Mouse (Mus musculus): ENCODE measurements around the gene Zbtb25. TPM values are rescaled to one million over a fixed set of nuclear protein-coding genes. Genes with fewer than 3 reads are reported as not detected.

Zbtb25 gene
- polyA plus RNA-seq, 1 experiment = 3.7 TPM

- DNase-seq (ENCODE audit: low read depth, low spot score) = no peak
- 87% methylated on average over 8 of the region's 8 CpGs for WGBS
Measured at GRCm38 (mm10) chr12:76305107-76305506, 64.3 kb downstream of the Zbtb25 start.

GRCm38 (mm10) chr12:76304199-76304598 is 65.2 kb downstream of the Zbtb25 start:
- 84% methylated on average over 4 of the region's 4 CpGs for WGBS
- no peak for DNase-seq (ENCODE audit: low read depth, low spot score)

- no peak for DNase-seq (ENCODE audit: low read depth, low spot score)
- 70% methylated on average over 11 of the region's 11 CpGs for WGBS
Measured at GRCm38 (mm10) chr12:76303474-76303873, 65.9 kb downstream of the Zbtb25 start.

- DNase-seq (ENCODE audit: low read depth, low spot score) = no peak
- 47% methylated on average over 10 of the region's 10 CpGs for WGBS
Measured at GRCm38 (mm10) chr12:76300367-76300766, 69.0 kb downstream of the Zbtb25 start.

- no peak for DNase-seq (ENCODE audit: low read depth, low spot score)
- 88% methylated on average over 9 of the region's 9 CpGs for WGBS
Measured at GRCm38 (mm10) chr12:76299361-76299906, 70.0 kb downstream of the Zbtb25 start.

GRCm38 (mm10) chr12:76297830-76298229 is 71.6 kb downstream of the Zbtb25 start:
- 87% methylated on average over 5 of the region's 5 CpGs for WGBS
- no peak for DNase-seq (ENCODE audit: low read depth, low spot score)

Other genes with a start within 250 kb of the Zbtb25 start
- 0.02 and 0.04 TPM in 2 replicates for gene Esr2, start 192.3 kb downstream of the Zbtb25 start, polyA plus RNA-seq (2012; rRNA removed)
- gene Tex21, start 122.9 kb downstream of the Zbtb25 start, polyA plus RNA-seq (2012; rRNA removed) = not detected in 2 replicates
- 23.4 and 31.5 TPM in 2 replicates for gene Mthfd1, start 114.3 kb downstream of the Zbtb25 start, polyA plus RNA-seq (2012; rRNA removed)
- gene Akap5, start 44.7 kb downstream of the Zbtb25 start, polyA plus RNA-seq (2012; rRNA removed) = 0.06 and 0.08 TPM in 2 replicates
- 0.83 and 1.5 TPM in 2 replicates for gene Zbtb1, start 664 bp upstream of the Zbtb25 start, polyA plus RNA-seq (2012; rRNA removed)
- 12.9 and 17.3 TPM in 2 replicates for gene Hspa2, start 34.6 kb upstream of the Zbtb25 start, polyA plus RNA-seq (2012; rRNA removed)
- not detected in 2 replicates for gene Ppp1r36, start 47.9 kb upstream of the Zbtb25 start, polyA plus RNA-seq (2012; rRNA removed)
- 13.3 and 19.7 TPM in 2 replicates for gene Plekhg3, start 161.3 kb upstream of the Zbtb25 start, polyA plus RNA-seq (2012; rRNA removed)

All from large intestine, adult 2 months (tissue).